8 mouse cellular contexts compared by ENCODE assay signal in the genomic region with DNA sequence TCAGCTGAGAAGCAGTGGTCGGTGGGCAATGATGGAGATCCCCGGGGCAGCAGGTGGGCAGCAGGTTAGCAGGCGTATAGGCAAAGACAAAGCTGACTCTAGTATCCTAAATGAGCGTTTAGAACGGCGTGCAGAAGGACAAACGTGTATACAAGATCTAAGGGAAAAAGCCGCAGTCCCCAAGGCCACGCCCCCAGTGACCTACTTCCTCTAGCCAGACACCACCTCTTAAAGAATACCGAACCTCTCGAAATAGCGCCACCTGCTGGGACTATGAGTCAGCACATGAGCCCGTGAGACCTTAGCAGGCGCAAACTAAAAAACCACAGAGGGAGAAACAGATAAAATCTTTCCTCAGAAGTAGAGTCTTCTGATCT. TPM values are rescaled to one million over a fixed set of nuclear protein-coding genes. Genes with fewer than 3 reads are reported as not detected.
DNase-seq lines count a peak whose midpoint lies in the region; ATAC-seq lines count a peak whose summit lies in the region.

No protein-coding gene starts in this region.

- H3K4me1 ChIP-seq in hindbrain, embryonic 13.5 days (replicated peaks) = peaks cover 12% of the 10 kb centered on the region

- peak overlapping the region; percentile 73 for H3K27ac ChIP-seq in hindbrain, embryonic 13.5 days

- peak overlapping the region; percentile 75 for H3K9ac ChIP-seq in hindbrain, embryonic 13.5 days

- no peaks in the 10 kb centered on the region for H3K9me3 ChIP-seq in hindbrain, embryonic 13.5 days

- H3K4me3 ChIP-seq in hindbrain, embryonic 13.5 days = peak overlapping the region; percentile 56

- peak; percentile 90 for DNase-seq in Muller cell, postnatal 12 days (ENCODE audit: inconsistent ontology term)
- DNase-seq in cerebellum, adult 9-11 months = peak; percentile 92
- DNase-seq in frontal cortex, postnatal 10 days (ENCODE audit: low spot score in 2 of 2) = peak; percentile 84 to 88
- peak; percentile 66 to 87 for DNase-seq in layer of hippocampus, postnatal 25 days (ENCODE audit: extremely low spot score in 1 of 2, low spot score in 1 of 2)
- peak; percentile 92 for DNase-seq in lung, postnatal 25 days (ENCODE audit: low spot score)
- peak; percentile 99 for DNase-seq in retina, embryonic 14.5 days (ENCODE audit: low spot score)
- peak; percentile 97 for DNase-seq in thymus, postnatal 4 days

- WGBS in hindbrain, embryonic 13.5 days = 0% methylated on average over 14 of the region's 14 CpGs

- H3K4me2 ChIP-seq in hindbrain, embryonic 13.5 days = peak overlapping the region; percentile 91

- peak; percentile 88 for ATAC-seq in hindbrain, embryonic 13.5 days (ENCODE audit: low FRiP score)

- H3K36me3 ChIP-seq in hindbrain, embryonic 13.5 days = no peaks in the 10 kb centered on the region

- H3K27me3 ChIP-seq in hindbrain, embryonic 13.5 days = peaks cover 26% of the 10 kb centered on the region

RNA-seq across cellular contexts. Expression of gene Cfap46, which starts 0.9 kb away (rescaled TPM):
- 2.0 and 2.8 TPM in 2 replicates for polyA plus RNA-seq in hindbrain, embryonic 13.5 days (2015; fragmentation: Nextera tagmentation; extraction: Ambion mirVana)
- 1 to 10 TPM; 1.8 to 3.5 TPM for total RNA-seq in layer of hippocampus, postnatal 25 days (2021)

Comparison
In these comparisons a context has a peak if more than half of its experiments do, and no peak if none do; other contexts are left out.
1. Peak in every context shown above with its lines: DNase-seq, ATAC-seq, H3K4me3 ChIP-seq and H3K27ac ChIP-seq.